Mouse (Mus musculus): ENCODE results near the gene 1700037H04Rik.

GRCm38 (mm10) chr2:131124166-131124565 is 35.7 kb downstream of the 1700037H04Rik start:
- TF ChIP-seq CTCF (IDR thresholded peaks at IDR 0.05; ENCODE audit: borderline replicate concordance, extremely low read depth, insufficient read depth, insufficient read length) (no peak), POLR2A (IDR thresholded peaks at IDR 0.05; ENCODE audit: borderline replicate concordance, extremely low read depth, insufficient read depth, insufficient read length, poor library complexity, severe bottlenecking) (no peak)

Data from brain, embryonic 14.5 days (tissue).